In genomic region chr12:113163561-113164006, GRCm38 (mm10) we compare ENCODE assay signal across 10 mouse cellular contexts. TPM values are rescaled to one million over a fixed set of nuclear protein-coding genes. Genes with fewer than 3 reads are reported as not detected.
A peak's percentile ranks its signal among the peaks of the same experiment; 100 is the strongest.
DNase-seq lines count a peak whose midpoint lies in the region; ATAC-seq and TF ChIP-seq lines count a peak whose summit lies in the region.
"Had no signal": no experiment of that assay in that cellular context is flagged by ENCODE, and none has a peak within 500 bp of the region (broad histone marks: within the 10 kb centered on the region; RNA-seq: fewer than 3 reads in every experiment).

No protein-coding gene starts in this region.

- TF ChIP-seq POLR2A in cerebellum, adult 2 months (IDR thresholded peaks at IDR 0.05; ENCODE audit: borderline replicate concordance, insufficient read depth, low read length), result no peak

- ATAC-seq in neural tube, embryonic 11.5 days (ENCODE audit: insufficient read depth, low FRiP score, low TSS enrichment), result 0 out of 2 replicates have a peak, but pooled peaks have one; percentile 2
- peak; percentile 81 for ATAC-seq in hindbrain, embryonic 14.5 days (ENCODE audit: low FRiP score)
- ATAC-seq in neural tube, embryonic 14.5 days (ENCODE audit: low read depth), result peak; percentile 80

- H3K27me3 ChIP-seq in cerebellum, adult 2 months (ENCODE audit: control insufficient read depth, insufficient read depth, low read length), result no peaks in the 10 kb centered on the region
- H3K27me3 ChIP-seq in neural tube, embryonic 11.5 days (ENCODE audit: control insufficient read depth, insufficient read depth, low read length), result no peaks in the 10 kb centered on the region
- no peaks in the 10 kb centered on the region for H3K27me3 ChIP-seq in hindbrain, embryonic 14.5 days (ENCODE audit: control insufficient read depth, insufficient read depth, low read length)
- H3K27me3 ChIP-seq in neural tube, embryonic 14.5 days (ENCODE audit: control insufficient read depth, insufficient read depth, low read length), result no peaks in the 10 kb centered on the region

- peaks cover 5% of the 10 kb centered on the region; the same call in 1 of the 2 replicates for H3K36me3 ChIP-seq in neural tube, embryonic 11.5 days (ENCODE audit: control insufficient read depth, insufficient read depth, low read length)
- H3K36me3 ChIP-seq in hindbrain, embryonic 14.5 days (replicated peaks; ENCODE audit: control insufficient read depth, insufficient read depth), result no peaks in the 10 kb centered on the region
- no peaks in the 10 kb centered on the region; the same call in 1 of the 2 replicates for H3K36me3 ChIP-seq in neural tube, embryonic 14.5 days (ENCODE audit: control insufficient read depth, insufficient read depth, low read length)

- H3K9me3 ChIP-seq in neural tube, embryonic 11.5 days (ENCODE audit: control insufficient read depth, low read length), result no peaks in the 10 kb centered on the region
- no peaks in the 10 kb centered on the region for H3K9me3 ChIP-seq in hindbrain, embryonic 14.5 days (ENCODE audit: control insufficient read depth, low read length)
- no peaks in the 10 kb centered on the region for H3K9me3 ChIP-seq in neural tube, embryonic 14.5 days (ENCODE audit: control insufficient read depth, low read length)
- H3K9me3 ChIP-seq: megakaryocyte, embryonic 14.5 days had no signal

- H3K4me3 ChIP-seq in cerebellum, adult 2 months (replicated peaks; ENCODE audit: insufficient read depth, low read depth, low read length), result no peak overlapping the region
- H3K4me3 ChIP-seq in neural tube, embryonic 11.5 days (ENCODE audit: low read depth, low read length), result no peak overlapping the region
- H3K4me3 ChIP-seq in hindbrain, embryonic 14.5 days (replicated peaks; ENCODE audit: low read length), result no peak overlapping the region
- no peak overlapping the region for H3K4me3 ChIP-seq in neural tube, embryonic 14.5 days (ENCODE audit: low read depth, low read length)
- H3K4me3 ChIP-seq: megakaryocyte, embryonic 14.5 days had no signal

- 51% methylated on average over 11 of the region's 11 CpGs for WGBS in cerebellum, adult 2 months
- WGBS in neural tube, embryonic 11.5 days, result 79% methylated on average over 11 of the region's 11 CpGs
- whole genome bisulfite sequencing in hindbrain, embryonic 14.5 days, result 64% methylated on average over 11 of the region's 11 CpGs
- 72% methylated on average over 11 of the region's 11 CpGs for WGBS in neural tube, embryonic 14.5 days

- DNase-seq in cerebellum, adult 2 months, result peak; percentile 40 to 51
- DNase-seq in cerebellum, adult 8-10 months, result no peak
- DNase-seq in neural tube, embryonic 11.5 days (ENCODE audit: low spot score), result no peak
- DNase-seq in neural tube, embryonic 10.5 days (ENCODE audit: extremely low spot score, low spot score), result no peak
- DNase-seq in hindbrain, embryonic 14.5 days (ENCODE audit: low spot score), result peak; percentile 42
- no peak for DNase-seq in adrenal gland, postnatal 4 days (ENCODE audit: low spot score in 2 of 2)
- no peak for DNase-seq in gastrocnemius, adult 8-10 months (ENCODE audit: low spot score in 2 of 2)
- DNase-seq: thymus, adult 18-20 months had no signal

- H3K4me1 ChIP-seq in cerebellum, adult 2 months (ENCODE audit: control insufficient read depth, insufficient read depth, low read length), result peaks cover 18% of the 10 kb centered on the region
- H3K4me1 ChIP-seq in neural tube, embryonic 11.5 days (ENCODE audit: control insufficient read depth, insufficient read depth, low read length), result no peaks in the 10 kb centered on the region
- H3K4me1 ChIP-seq in hindbrain, embryonic 14.5 days (replicated peaks; ENCODE audit: control insufficient read depth, insufficient read depth, low read length), result 0 out of 2 replicates have a peak, but pooled peaks cover 4% of the 10 kb centered on the region
- no peaks in the 10 kb centered on the region for H3K4me1 ChIP-seq in neural tube, embryonic 14.5 days (ENCODE audit: control insufficient read depth, insufficient read depth, low read length)

- no peak for TF ChIP-seq CTCF in cerebellum, adult 2 months (IDR thresholded peaks at IDR 0.05; ENCODE audit: borderline replicate concordance, insufficient read depth, low read depth, low read length)

- no peak overlapping the region for H3K9ac ChIP-seq in neural tube, embryonic 11.5 days (ENCODE audit: low read length)
- no peak overlapping the region for H3K9ac ChIP-seq in hindbrain, embryonic 14.5 days
- no peak overlapping the region for H3K9ac ChIP-seq in neural tube, embryonic 14.5 days (replicated peaks; ENCODE audit: low read depth, low read length)

- no peak overlapping the region for H3K4me2 ChIP-seq in neural tube, embryonic 11.5 days (ENCODE audit: low read depth)
- H3K4me2 ChIP-seq in hindbrain, embryonic 14.5 days (replicated peaks), result no peak overlapping the region
- no peak overlapping the region for H3K4me2 ChIP-seq in neural tube, embryonic 14.5 days (ENCODE audit: low read depth, low read length)

- H3K27ac ChIP-seq in cerebellum, adult 2 months (ENCODE audit: insufficient read depth, low read length), result peak overlapping the region; percentile 49
- no peak overlapping the region; the same call in 1 of the 2 replicates for H3K27ac ChIP-seq in neural tube, embryonic 11.5 days (ENCODE audit: low read depth, low read length)
- peak overlapping the region; percentile 78 for H3K27ac ChIP-seq in hindbrain, embryonic 14.5 days
- peak overlapping the region; percentile 78 for H3K27ac ChIP-seq in neural tube, embryonic 14.5 days (ENCODE audit: low read depth, low read length)

RNA-seq across cellular contexts. Expression of gene Tedc1, which starts 7.4 kb away (rescaled TPM):
- 1.1 and 1.6 TPM in 2 replicates for polyA plus RNA-seq in cerebellum, adult 2 months (2012; rRNA removed)
- polyA plus RNA-seq in neural tube, embryonic 11.5 days (2014; fragmentation: Nextera tagmentation; extraction: Ambion mirVana), result 30.6 and 36.0 TPM in 2 replicates
- 10.2 and 14.4 TPM in 2 replicates for polyA plus RNA-seq in hindbrain, embryonic 14.5 days (2014; fragmentation: Nextera tagmentation; extraction: Ambion mirVana)
- polyA plus RNA-seq in neural tube, embryonic 14.5 days (2014; fragmentation: Nextera tagmentation; extraction: Ambion mirVana), result 12.7 and 17.5 TPM in 2 replicates
- total RNA-seq in adrenal gland, postnatal 4 days (2021), result 10 to 100 TPM in 1 of 2 experiments, 1 to 10 TPM in 1; 7.1 to 10.3 TPM
- total RNA-seq in gastrocnemius, adult 8-10 months (2022), result under 1 TPM in 1 of 4 experiments, not detected in 3; 0.22 TPM

RNA-seq across cellular contexts. Expression of gene Crip1, which starts 17.5 kb away (rescaled TPM):
- polyA plus RNA-seq in cerebellum, adult 2 months (2012; rRNA removed), result 44.5 and 55.5 TPM in 2 replicates
- polyA plus RNA-seq in neural tube, embryonic 11.5 days (2014; fragmentation: Nextera tagmentation; extraction: Ambion mirVana), result 53.3 and 58.2 TPM in 2 replicates
- 30.5 and 34.4 TPM in 2 replicates for polyA plus RNA-seq in hindbrain, embryonic 14.5 days (2014; fragmentation: Nextera tagmentation; extraction: Ambion mirVana)
- polyA plus RNA-seq in neural tube, embryonic 14.5 days (2014; fragmentation: Nextera tagmentation; extraction: Ambion mirVana), result 11.7 and 46.0 TPM in 2 replicates
- 100 to 1,000 TPM; 129 to 134 TPM for total RNA-seq in adrenal gland, postnatal 4 days (2021)
- total RNA-seq in gastrocnemius, adult 8-10 months (2022), result 10 to 100 TPM; 53.0 to 78.6 (median 58.5) TPM

RNA-seq across cellular contexts. Expression of gene Tmem121, which starts 22.1 kb away (rescaled TPM):
- 30.9 and 31.3 TPM in 2 replicates for polyA plus RNA-seq in cerebellum, adult 2 months (2012; rRNA removed)
- polyA plus RNA-seq in neural tube, embryonic 11.5 days (2014; fragmentation: Nextera tagmentation; extraction: Ambion mirVana), result 13.2 and 13.7 TPM in 2 replicates
- polyA plus RNA-seq in hindbrain, embryonic 14.5 days (2014; fragmentation: Nextera tagmentation; extraction: Ambion mirVana), result 28.0 and 33.4 TPM in 2 replicates
- 24.9 and 29.4 TPM in 2 replicates for polyA plus RNA-seq in neural tube, embryonic 14.5 days (2014; fragmentation: Nextera tagmentation; extraction: Ambion mirVana)
- total RNA-seq in adrenal gland, postnatal 4 days (2021), result 1 to 10 TPM; 4.8 to 7.3 TPM
- total RNA-seq in gastrocnemius, adult 8-10 months (2022), result not detected

RNA-seq across cellular contexts. Expression of gene Crip2, which starts 23.5 kb away (rescaled TPM):
- 66.2 and 67.0 TPM in 2 replicates for polyA plus RNA-seq in cerebellum, adult 2 months (2012; rRNA removed)
- polyA plus RNA-seq in neural tube, embryonic 11.5 days (2014; fragmentation: Nextera tagmentation; extraction: Ambion mirVana), result 198 and 211 TPM in 2 replicates
- polyA plus RNA-seq in hindbrain, embryonic 14.5 days (2014; fragmentation: Nextera tagmentation; extraction: Ambion mirVana), result 280 and 288 TPM in 2 replicates
- 239 and 300 TPM in 2 replicates for polyA plus RNA-seq in neural tube, embryonic 14.5 days (2014; fragmentation: Nextera tagmentation; extraction: Ambion mirVana)
- 100 to 1,000 TPM; 109 to 110 TPM for total RNA-seq in adrenal gland, postnatal 4 days (2021)
- 10 to 100 TPM; 22.0 to 27.4 (median 24.3) TPM for total RNA-seq in gastrocnemius, adult 8-10 months (2022)

Comparison
In these comparisons a context has a peak if more than half of its experiments do, and no peak if none do; other contexts are left out.
1. DNase-seq: peak in cerebellum, adult 2 months (2 of 2) and hindbrain, embryonic 14.5 days (single experiment); none in cerebellum, adult 8-10 months (single experiment), neural tube, embryonic 11.5 days (single experiment), neural tube, embryonic 10.5 days (single experiment), adrenal gland, postnatal 4 days (0 of 2) and gastrocnemius, adult 8-10 months (0 of 2).
2. ATAC-seq: peak in every context shown above with its lines; median percentile 81 in hindbrain, embryonic 14.5 days; 80 in neural tube, embryonic 14.5 days; 2 in neural tube, embryonic 11.5 days.